Mouse (Mus musculus) kidney, embryonic 14.5 days (tissue): ENCODE measurements around the gene Fam193b. TPM values are rescaled to one million over a fixed set of nuclear protein-coding genes. Genes with fewer than 3 reads are reported as not detected.
A peak's percentile ranks its signal among the peaks of the same experiment; 100 is the strongest.

Experiments
- ATAC-seq: fragments of 200-750 bp; cut with Nextera tagmentation; 2 replicates; pipeline ENCODE4 v1.8.0; 2017; ENCODE audit warnings: moderate number of reproducible peaks, mild to moderate bottlenecking, moderate TSS enrichment, moderate library complexity; ENCODE audit not compliant: low FRiP score, low TSS enrichment
- H3K27ac ChIP-seq: fragments of 300-500 bp; sonication (generic); 2 replicates; pipeline ENCODE4 v1.5.1; 2014; ENCODE audit warnings: low read depth, mild to moderate bottlenecking, low read length, moderate library complexity, mixed read lengths
- H3K27me3 ChIP-seq: fragments of 300-500 bp; sonication (generic); 2 replicates; pipeline ENCODE4 v1.6.1; 2014; ENCODE audit warnings: mild to moderate bottlenecking, low read length; ENCODE audit not compliant: control insufficient read depth, insufficient read depth
- H3K36me3 ChIP-seq: fragments of 300-500 bp; sonication (generic); 2 replicates; pipeline ENCODE4 v1.6.1; 2014; ENCODE audit warnings: low read length, mixed read lengths; ENCODE audit not compliant: control insufficient read depth, insufficient read depth
- H3K4me1 ChIP-seq: fragments of 300-500 bp; sonication (generic); 2 replicates; pipeline ENCODE4 v1.6.1; 2014; ENCODE audit warnings: low read length, mixed read lengths; ENCODE audit not compliant: control insufficient read depth, insufficient read depth
- H3K4me2 ChIP-seq: fragments of 300-500 bp; sonication (generic); replicated peaks from 2 replicates; pipeline ENCODE4 v1.6.1; 2014; ENCODE audit warnings: low read depth, mild to moderate bottlenecking, low read length
- H3K4me3 ChIP-seq: fragments of 300-500 bp; sonication (generic); 2 replicates; pipeline ENCODE4 v1.5.1; 2014; ENCODE audit warnings: mild to moderate bottlenecking, low read length
- H3K9ac ChIP-seq: fragments of 300-500 bp; sonication (generic); 2 replicates; pipeline ENCODE4 v1.6.1; 2014; ENCODE audit warnings: low read depth, mild to moderate bottlenecking, low read length, moderate library complexity
- H3K9me3 ChIP-seq: fragments of 300-500 bp; sonication (generic); 2 replicates; pipeline ENCODE4 v1.6.1; 2016; ENCODE audit warnings: low read length; ENCODE audit not compliant: control insufficient read depth
- WGBS: fragments of 180-500 bp; shearing (Covaris S2); extraction: QIAGEN DNeasy Blood & Tissue Kit; methylation state at CpG from one replicate; pipeline ENCODE4 v1.1.7; 2014; 5-methylcytosine and 5-hydroxymethylcytosine counted together
- polyA plus RNA-seq: library from polyadenylated mRNA; unstranded; fragments of >200 nt; fragmentation: Nextera tagmentation; extraction: Ambion mirVana; gene quantifications from 2 replicates; pipeline ENCODE4 v1.2.1, GENCODE M21; 2014

The Fam193b gene
- polyA plus RNA-seq, 1 experiment from 2014 or later = 39.3 TPM

DNA sequence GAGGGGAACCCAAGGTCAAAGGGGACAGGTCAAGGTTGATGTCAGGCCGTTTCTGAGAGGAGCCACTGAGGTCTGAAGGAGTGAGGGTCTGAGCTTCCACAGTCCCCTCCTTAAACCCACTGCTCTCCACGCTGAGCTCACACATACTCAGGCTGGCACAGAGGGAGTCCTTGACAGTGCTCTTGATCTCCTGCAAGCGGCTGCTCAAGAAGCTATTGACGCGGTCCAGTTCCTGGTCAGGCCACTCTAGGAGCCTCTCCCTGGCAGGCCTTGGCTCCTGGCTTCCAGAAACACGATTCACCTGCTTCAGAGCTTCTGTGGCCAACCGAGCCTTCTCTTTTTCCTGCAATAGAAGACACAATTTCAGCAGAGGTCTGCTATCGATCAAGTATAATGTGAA is 27.5 kb downstream of the Fam193b start:
- H3K4me2 ChIP-seq = no peak overlapping the region
- WGBS = 88% methylated on average over 8 of the region's 8 CpGs

DNA sequence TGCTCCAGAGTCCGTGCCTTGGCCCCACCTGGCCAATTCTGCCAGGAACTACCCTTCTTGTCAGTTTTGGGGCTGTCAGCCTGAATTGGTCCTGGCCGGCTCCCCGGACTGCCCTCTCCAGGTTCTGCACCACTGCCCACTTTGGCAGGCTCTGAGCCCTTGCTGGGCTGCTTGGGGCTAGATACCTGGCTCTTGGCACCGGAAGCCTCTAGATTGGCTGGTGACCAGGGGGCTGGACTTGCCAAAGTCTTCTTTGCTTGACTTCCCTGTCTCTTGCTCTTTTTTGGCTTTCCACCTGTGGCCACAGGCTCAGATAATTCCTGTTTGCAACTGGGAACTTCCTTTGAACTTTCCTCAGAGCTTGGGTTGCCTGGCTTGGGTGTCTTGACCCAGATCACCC is 28.0 kb downstream of the Fam193b start:
- 90% methylated on average over 4 of the region's 4 CpGs for whole genome bisulfite sequencing
- no peak overlapping the region for H3K9ac ChIP-seq
- H3K4me3 ChIP-seq = no peak overlapping the region
- H3K27me3 ChIP-seq = no peaks in the 10 kb centered on the region
- no peak for ATAC-seq
- H3K36me3 ChIP-seq = peaks cover 98% of the 10 kb centered on the region
- no peak overlapping the region for H3K27ac ChIP-seq
- no peaks in the 10 kb centered on the region for H3K9me3 ChIP-seq
- no peak overlapping the region for H3K4me2 ChIP-seq
- H3K4me1 ChIP-seq = no peaks in the 10 kb centered on the region

More for the DNA sequence above, 27.5 kb downstream of the Fam193b start:
- Histone ChIP-seq H3K9ac (no peak overlapping the region), H3K4me3 (no peak overlapping the region), H3K36me3 (peaks cover 93% of the 10 kb centered on the region), H3K9me3 (no peaks in the 10 kb centered on the region), H3K4me1 (no peaks in the 10 kb centered on the region), H3K27ac (no peak overlapping the region), H3K27me3 (no peaks in the 10 kb centered on the region)
- ATAC-seq = no peak

DNA sequence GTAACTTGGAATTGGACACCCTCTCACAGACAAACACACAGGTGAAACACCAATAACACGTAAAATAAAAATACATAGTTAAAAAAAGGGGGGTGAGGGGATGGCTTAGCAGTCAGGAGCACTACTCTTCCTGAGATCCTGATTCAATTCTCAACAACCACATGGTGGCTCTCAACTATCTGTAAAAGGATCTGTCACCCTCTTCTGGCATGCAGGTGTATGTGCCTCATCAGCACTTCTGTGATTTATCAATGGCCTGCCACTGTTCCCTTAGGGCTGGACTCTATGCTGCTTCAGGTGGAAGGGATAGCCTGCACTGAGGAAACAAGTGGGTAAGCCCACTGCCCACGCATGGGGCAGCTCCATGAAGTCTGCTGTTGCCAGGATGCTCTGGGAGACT is 30.0 kb downstream of the Fam193b start:
- H3K36me3 ChIP-seq = peaks cover 81% of the 10 kb centered on the region
- no peak overlapping the region for H3K9ac ChIP-seq
- H3K4me2 ChIP-seq = no peak overlapping the region
- H3K27me3 ChIP-seq = no peaks in the 10 kb centered on the region
- ATAC-seq = no peak
- no peak overlapping the region for H3K27ac ChIP-seq
- no peak overlapping the region for H3K4me3 ChIP-seq
- H3K4me1 ChIP-seq = no peaks in the 10 kb centered on the region
- 96% methylated on average over 2 of the region's 2 CpGs for WGBS
- H3K9me3 ChIP-seq = no peaks in the 10 kb centered on the region

DNA sequence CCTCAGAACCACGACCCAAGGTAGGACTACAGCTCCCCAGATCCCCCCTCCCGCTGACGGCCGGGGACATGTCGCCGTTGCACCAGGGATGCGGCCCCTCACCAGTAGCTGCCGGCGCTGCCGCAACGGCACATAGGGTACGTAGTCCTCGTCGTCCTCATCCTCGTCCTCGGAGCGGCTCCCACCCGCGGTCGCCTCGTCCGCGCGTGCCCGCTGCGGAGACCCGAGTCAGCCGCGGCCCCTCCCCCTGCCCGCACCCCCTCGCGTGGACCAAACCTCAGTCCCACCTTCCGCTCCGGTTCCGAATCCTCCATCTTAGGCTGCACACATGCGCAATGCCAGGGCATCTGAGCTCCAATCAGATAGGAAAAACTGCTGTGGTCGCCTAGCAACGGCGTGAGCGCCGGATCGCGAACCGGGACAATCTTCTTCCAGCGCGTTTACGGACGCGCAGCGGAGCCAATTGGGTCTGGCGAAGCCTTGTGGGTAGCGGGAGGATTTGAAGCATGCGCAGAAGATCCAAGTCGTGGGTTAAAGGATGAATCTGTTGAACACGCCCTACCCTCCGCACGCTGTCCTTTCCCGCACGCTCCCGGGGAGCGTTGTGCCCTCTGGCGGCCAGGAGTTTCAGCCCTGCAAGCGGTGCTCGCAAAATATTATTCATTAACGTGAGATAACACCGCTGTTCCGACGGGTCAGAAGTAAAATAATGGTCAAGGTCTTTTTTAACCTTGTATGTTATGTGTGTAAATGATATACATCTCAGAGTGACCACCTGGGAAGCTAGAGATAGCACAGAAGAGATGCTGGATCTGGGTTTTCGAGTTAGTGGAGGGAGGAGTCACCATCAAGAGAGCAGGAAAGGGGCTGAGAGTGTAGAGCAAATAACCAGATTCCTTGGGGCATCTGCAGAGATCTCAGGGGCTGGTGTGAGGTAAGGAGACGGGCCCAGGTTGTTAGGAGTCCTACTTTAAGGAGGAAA is 34.4 kb downstream of the Fam193b start, which contains the start of gene Ddx41:
Gene Ddx41, minus strand, starts transcription at position 465 of the 982 bp plus-strand sequence.
- 2% methylated on average over 70 of the region's 70 CpGs for WGBS
- Histone ChIP-seq H3K27me3 (no peaks in the 10 kb centered on the region), H3K4me2 (peak within 1 kb of the TSS; percentile 95), H3K9ac (peak within 1 kb of the TSS; percentile 72), H3K9me3 (no peaks in the 10 kb centered on the region), H3K4me1 (peaks cover 10% of the 10 kb centered on the region), H3K27ac (no peak within 1 kb of the TSS), H3K36me3 (peaks cover 73% of the 10 kb centered on the region), H3K4me3 (peak within 1 kb of the TSS; percentile 82)
- ATAC-seq = peak; percentile 98

DNA sequence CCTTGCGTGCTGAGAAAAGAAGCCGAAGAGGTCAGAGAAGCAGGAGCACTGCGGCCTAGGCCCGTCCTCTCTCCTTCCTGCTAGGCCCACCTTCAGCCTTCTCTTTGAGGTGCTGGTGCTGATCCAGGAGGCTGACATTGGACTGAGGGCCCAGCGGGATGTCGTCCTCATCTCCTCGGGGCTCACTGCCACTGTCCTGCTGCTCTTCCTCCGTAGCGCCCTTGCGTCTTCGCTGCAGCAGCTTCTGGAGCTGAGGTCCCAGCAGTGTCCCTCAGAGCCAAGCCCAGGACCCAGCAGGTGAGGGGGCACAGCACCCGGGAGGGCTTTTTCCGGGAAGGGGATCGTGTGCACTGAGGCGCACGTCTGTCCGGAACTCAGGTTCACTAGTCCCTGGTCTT is 35.1 kb downstream of the Fam193b start:
- no peaks in the 10 kb centered on the region for H3K27me3 ChIP-seq
- no peak; the same call in 1 of the 2 replicates for ATAC-seq

DNA sequence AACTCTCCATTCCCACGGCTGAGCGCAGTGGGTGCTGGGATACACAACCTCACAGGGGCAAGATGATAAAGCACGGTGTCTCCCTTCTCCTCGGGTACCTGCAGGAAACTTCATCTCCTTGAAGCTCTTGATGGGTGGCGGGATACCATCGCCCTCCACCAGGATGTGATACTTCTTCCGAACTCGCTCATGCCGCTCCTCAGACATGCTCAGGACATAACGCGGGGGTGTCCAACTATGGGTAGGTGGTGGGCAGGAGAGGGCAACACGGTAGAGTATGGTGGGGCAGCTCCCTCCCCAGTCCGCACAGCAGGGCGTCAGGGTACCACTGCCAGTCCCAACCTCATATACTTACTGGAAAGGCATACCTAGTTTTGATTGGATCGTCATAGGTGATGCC is 35.7 kb downstream of the Fam193b start:
- WGBS = 89% methylated on average over 15 of the region's 15 CpGs
- no peak for ATAC-seq
- Histone ChIP-seq H3K36me3 (peaks cover 71% of the 10 kb centered on the region), H3K9ac (peak overlapping the region; percentile 72; the same call in 1 of the 2 replicates), H3K27ac (no peak overlapping the region), H3K27me3 (no peaks in the 10 kb centered on the region), H3K9me3 (no peaks in the 10 kb centered on the region), H3K4me2 (peak overlapping the region; percentile 95), H3K4me1 (peaks cover 10% of the 10 kb centered on the region), H3K4me3 (peak overlapping the region; percentile 82)

More for the DNA sequence above, 35.1 kb downstream of the Fam193b start:
- peak overlapping the region; percentile 82 for H3K4me3 ChIP-seq
- WGBS = 18% methylated on average over 14 of the region's 17 CpGs
- peak overlapping the region; percentile 72 for H3K9ac ChIP-seq
- H3K36me3 ChIP-seq = peaks cover 72% of the 10 kb centered on the region
- no peak overlapping the region for H3K27ac ChIP-seq
- peak overlapping the region; percentile 95 for H3K4me2 ChIP-seq
- no peaks in the 10 kb centered on the region for H3K9me3 ChIP-seq
- H3K4me1 ChIP-seq = peaks cover 10% of the 10 kb centered on the region

DNA sequence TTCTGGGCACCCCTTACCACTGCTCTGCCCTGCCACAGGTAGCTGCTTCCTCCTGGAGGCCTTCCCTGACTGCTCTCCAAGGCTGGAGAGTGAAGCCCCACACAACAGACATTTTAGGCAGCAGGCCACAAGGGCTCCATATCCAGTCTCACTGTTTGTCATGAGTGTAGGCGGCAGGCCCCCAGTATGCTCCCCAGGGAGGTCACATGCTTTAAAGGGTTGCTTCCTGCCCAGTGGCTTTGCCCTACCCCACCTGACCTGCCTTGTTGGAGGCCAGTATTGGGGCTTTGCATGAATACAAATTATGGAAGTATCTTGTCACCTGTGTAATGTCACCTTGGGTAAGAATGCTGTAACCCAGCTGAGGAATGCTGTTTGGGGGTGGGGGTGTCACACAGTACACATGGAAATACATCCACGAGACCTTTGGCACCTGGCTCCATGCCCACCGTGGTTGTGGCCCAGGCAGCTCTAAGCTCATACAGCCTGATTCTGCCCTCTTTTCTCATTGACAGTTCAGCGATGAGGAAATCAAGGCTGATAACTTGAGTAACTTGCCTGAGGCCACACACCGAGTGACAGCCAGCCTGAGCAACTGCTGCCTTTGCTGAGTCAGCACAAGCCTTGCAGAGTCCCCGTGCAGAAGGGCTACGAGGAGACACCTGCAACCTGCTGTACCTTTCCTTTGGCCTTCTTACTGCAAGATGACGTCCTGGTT is 41.6 kb downstream of the Fam193b start, which contains the start of gene Dok3:
Gene Dok3, minus strand, starts transcription at position 99 of the 718 bp plus-strand sequence.
- no peak within 1 kb of the TSS for H3K9ac ChIP-seq
- WGBS = 81% methylated on average over 8 of the region's 8 CpGs
- H3K4me3 ChIP-seq = no peak within 1 kb of the TSS
- no peaks in the 10 kb centered on the region for H3K9me3 ChIP-seq
- no peaks in the 10 kb centered on the region for H3K4me1 ChIP-seq
- H3K27me3 ChIP-seq = no peaks in the 10 kb centered on the region
- ATAC-seq = no peak
- H3K27ac ChIP-seq = no peak within 1 kb of the TSS
- no peak within 1 kb of the TSS for H3K4me2 ChIP-seq
- peaks cover 52% of the 10 kb centered on the region for H3K36me3 ChIP-seq

DNA sequence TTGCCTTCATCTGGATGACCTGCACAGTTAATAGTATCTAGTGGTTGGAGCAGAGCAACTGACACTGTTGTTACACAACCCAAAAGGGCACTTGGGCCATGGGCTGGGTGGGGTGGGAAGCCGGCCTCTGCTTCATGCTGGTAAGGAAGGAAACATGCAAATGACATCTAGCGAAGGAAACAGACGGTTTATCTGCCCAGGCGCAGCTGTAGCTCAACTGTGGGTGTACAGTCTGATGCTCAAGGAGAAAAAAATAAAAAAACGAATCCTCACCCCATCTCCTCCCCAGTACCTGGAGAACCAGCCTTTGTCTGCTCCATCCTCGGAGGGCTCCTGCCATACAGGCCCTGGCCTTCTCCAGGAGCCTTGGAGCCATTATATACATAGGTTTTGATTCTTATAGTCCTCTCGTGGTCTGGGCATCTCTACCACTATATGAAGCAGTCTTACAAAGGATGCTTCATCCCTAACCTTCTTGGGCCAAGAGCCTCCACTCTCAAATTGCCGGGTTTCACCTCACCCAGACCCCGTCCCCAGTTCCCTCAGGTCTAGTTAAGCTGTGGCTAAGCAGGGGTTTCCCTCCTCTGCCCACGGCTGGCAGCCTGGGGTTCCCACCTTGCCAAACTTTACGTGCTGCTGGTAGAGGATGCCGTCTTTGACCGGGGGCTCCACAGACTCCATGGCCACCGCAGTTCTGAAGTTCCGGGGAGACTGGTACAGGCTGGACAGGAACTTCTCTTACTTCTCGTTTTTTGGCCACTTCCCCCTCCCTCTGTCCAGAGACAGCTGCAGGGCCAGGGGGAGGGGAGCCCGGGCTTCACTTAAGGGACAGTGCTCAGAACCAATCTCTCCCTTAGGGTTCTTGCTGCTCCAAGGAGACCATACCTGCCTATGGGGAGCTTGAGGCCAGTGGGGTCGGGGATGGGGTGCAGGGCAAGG is 42.8 kb downstream of the Fam193b start:
- peaks cover 42% of the 10 kb centered on the region for H3K36me3 ChIP-seq
- WGBS = 78% methylated on average over 18 of the region's 18 CpGs
- H3K9me3 ChIP-seq = no peaks in the 10 kb centered on the region
- no peak overlapping the region for H3K27ac ChIP-seq
- H3K4me3 ChIP-seq = no peak overlapping the region
- no peak overlapping the region for H3K9ac ChIP-seq
- no peak overlapping the region for H3K4me2 ChIP-seq
- H3K27me3 ChIP-seq = no peaks in the 10 kb centered on the region
- ATAC-seq = no peak
- H3K4me1 ChIP-seq = peaks cover 6% of the 10 kb centered on the region
